Mouse (Mus musculus) kidney, embryonic 14.5 days (tissue): ENCODE results near the gene Fbxw2. TPM values are rescaled to one million over a fixed set of nuclear protein-coding genes. Genes with fewer than 3 reads are reported as not detected.
"Not testable (repeated sequence)": the region's sequence is repeated elsewhere in the genome, so short reads cannot be mapped to it uniquely, and the experiment has no call there.

ENCODE experiments used
- ATAC-seq: fragments of 200-750 bp; cut with Nextera tagmentation; 2 replicates; pipeline ENCODE4 v1.8.0; 2017; ENCODE audit warnings: moderate number of reproducible peaks, mild to moderate bottlenecking, moderate TSS enrichment, moderate library complexity; ENCODE audit not compliant: low FRiP score, low TSS enrichment
- H3K27ac ChIP-seq: fragments of 300-500 bp; sonication (generic); 2 replicates; pipeline ENCODE4 v1.5.1; 2014; ENCODE audit warnings: low read depth, mild to moderate bottlenecking, low read length, moderate library complexity, mixed read lengths
- H3K27me3 ChIP-seq: fragments of 300-500 bp; sonication (generic); 2 replicates; pipeline ENCODE4 v1.6.1; 2014; ENCODE audit warnings: mild to moderate bottlenecking, low read length; ENCODE audit not compliant: control insufficient read depth, insufficient read depth
- H3K36me3 ChIP-seq: fragments of 300-500 bp; sonication (generic); 2 replicates; pipeline ENCODE4 v1.6.1; 2014; ENCODE audit warnings: low read length, mixed read lengths; ENCODE audit not compliant: control insufficient read depth, insufficient read depth
- H3K4me1 ChIP-seq: fragments of 300-500 bp; sonication (generic); 2 replicates; pipeline ENCODE4 v1.6.1; 2014; ENCODE audit warnings: low read length, mixed read lengths; ENCODE audit not compliant: control insufficient read depth, insufficient read depth
- H3K4me2 ChIP-seq: fragments of 300-500 bp; sonication (generic); replicated peaks from 2 replicates; pipeline ENCODE4 v1.6.1; 2014; ENCODE audit warnings: low read depth, mild to moderate bottlenecking, low read length
- H3K4me3 ChIP-seq: fragments of 300-500 bp; sonication (generic); 2 replicates; pipeline ENCODE4 v1.5.1; 2014; ENCODE audit warnings: mild to moderate bottlenecking, low read length
- H3K9ac ChIP-seq: fragments of 300-500 bp; sonication (generic); 2 replicates; pipeline ENCODE4 v1.6.1; 2014; ENCODE audit warnings: low read depth, mild to moderate bottlenecking, low read length, moderate library complexity
- H3K9me3 ChIP-seq: fragments of 300-500 bp; sonication (generic); 2 replicates; pipeline ENCODE4 v1.6.1; 2016; ENCODE audit warnings: low read length; ENCODE audit not compliant: control insufficient read depth
- WGBS: fragments of 180-500 bp; shearing (Covaris S2); extraction: QIAGEN DNeasy Blood & Tissue Kit; methylation state at CpG from one replicate; pipeline ENCODE4 v1.1.7; 2014; 5-methylcytosine and 5-hydroxymethylcytosine counted together
- polyA plus RNA-seq: library from polyadenylated mRNA; unstranded; fragments of >200 nt; fragmentation: Nextera tagmentation; extraction: Ambion mirVana; gene quantifications from 2 replicates; pipeline ENCODE4 v1.2.1, GENCODE M21; 2014

The Fbxw2 gene
- polyA plus RNA-seq, 1 experiment from 2014 or later = 55.6 TPM

- ATAC-seq = no peak
- H3K9ac ChIP-seq = peak overlapping the region; percentile 98
- H3K4me2 ChIP-seq = peak overlapping the region; percentile 84
- H3K4me3 ChIP-seq = peak overlapping the region; percentile 97
- H3K27me3 ChIP-seq = no peaks in the 10 kb centered on the region
- H3K9me3 ChIP-seq = no peaks in the 10 kb centered on the region
- H3K27ac ChIP-seq = peak overlapping the region; percentile 49
- H3K36me3 ChIP-seq = peaks cover 14% of the 10 kb centered on the region; the same call in 1 of the 2 replicates
- H3K4me1 ChIP-seq = peaks cover 13% of the 10 kb centered on the region
- 35% methylated on average over 19 of the region's 21 CpGs for WGBS
These were observed 535 bp upstream of the Fbxw2 start for GRCm38 (mm10) chr2:34826460-34827231.

GRCm38 (mm10) chr2:34818492-34818891, 7.6 kb downstream of the Fbxw2 start:
- ATAC-seq = no peak
- WGBS = 93% methylated on average over 2 of the region's 2 CpGs
- Histone ChIP-seq H3K36me3 (peaks cover 53% of the 10 kb centered on the region), H3K27ac (no peak overlapping the region), H3K4me3 (no peak overlapping the region), H3K27me3 (no peaks in the 10 kb centered on the region), H3K4me2 (no peak overlapping the region), H3K9me3 (no peaks in the 10 kb centered on the region), H3K4me1 (no peaks in the 10 kb centered on the region), H3K9ac (no peak overlapping the region)

GRCm38 (mm10) chr2:34815893-34816292, 10.2 kb downstream of the Fbxw2 start:
- H3K4me3 ChIP-seq, H3K4me2 ChIP-seq, H3K27me3 ChIP-seq, H3K27ac ChIP-seq, H3K4me1 ChIP-seq, ATAC-seq, H3K9ac ChIP-seq, H3K9me3 ChIP-seq: not testable (repeated sequence)
- H3K36me3 ChIP-seq = peaks cover 62% of the 10 kb centered on the region
- WGBS = 96% methylated on average over 2 of the region's 2 CpGs

- no peaks in the 10 kb centered on the region for H3K4me1 ChIP-seq
- H3K27ac ChIP-seq = no peak overlapping the region
- H3K9me3 ChIP-seq = no peaks in the 10 kb centered on the region
- peaks cover 72% of the 10 kb centered on the region for H3K36me3 ChIP-seq
- ATAC-seq = no peak
- no peaks in the 10 kb centered on the region for H3K27me3 ChIP-seq
- 75% methylated on average over 7 of the region's 7 CpGs for WGBS
- H3K4me3 ChIP-seq = no peak overlapping the region
- H3K9ac ChIP-seq = no peak overlapping the region
- no peak overlapping the region for H3K4me2 ChIP-seq
These were observed 13.4 kb downstream of the Fbxw2 start for GRCm38 (mm10) chr2:34812706-34813105.

- Histone ChIP-seq H3K4me1 (no peaks in the 10 kb centered on the region), H3K27ac (no peak overlapping the region), H3K9ac (no peak overlapping the region), H3K4me2 (no peak overlapping the region), H3K36me3 (peaks cover 77% of the 10 kb centered on the region), H3K27me3 (no peaks in the 10 kb centered on the region), H3K4me3 (no peak overlapping the region), H3K9me3 (no peaks in the 10 kb centered on the region)
- WGBS = 96% methylated on average over 3 of the region's 3 CpGs
- no peak for ATAC-seq
These were observed 15.3 kb downstream of the Fbxw2 start for GRCm38 (mm10) chr2:34810775-34811174.

- Histone ChIP-seq H3K9ac (no peak overlapping the region), H3K9me3 (no peaks in the 10 kb centered on the region), H3K27ac (no peak overlapping the region), H3K4me2 (no peak overlapping the region), H3K27me3 (no peaks in the 10 kb centered on the region), H3K36me3 (peaks cover 78% of the 10 kb centered on the region), H3K4me1 (no peaks in the 10 kb centered on the region), H3K4me3 (no peak overlapping the region)
- no peak for ATAC-seq
- WGBS = 100% methylated on average over 1 of the region's 1 CpGs
These were observed 16.5 kb downstream of the Fbxw2 start for GRCm38 (mm10) chr2:34809568-34809967.

- Histone ChIP-seq H3K9me3 (no peaks in the 10 kb centered on the region), H3K4me2 (no peak overlapping the region), H3K4me3 (no peak overlapping the region), H3K9ac (no peak overlapping the region), H3K27me3 (no peaks in the 10 kb centered on the region), H3K27ac (no peak overlapping the region), H3K36me3 (peaks cover 68% of the 10 kb centered on the region), H3K4me1 (0 out of 2 replicates have a peak, but pooled peaks cover 9% of the 10 kb centered on the region)
- ATAC-seq = no peak
- 71% methylated on average over 2 of the region's 2 CpGs for WGBS
These were observed 18.1 kb downstream of the Fbxw2 start for GRCm38 (mm10) chr2:34808057-34808456.

GRCm38 (mm10) chr2:34805364-34805950, 20.7 kb downstream of the Fbxw2 start:
- Histone ChIP-seq H3K4me1 (0 out of 2 replicates have a peak, but pooled peaks cover 9% of the 10 kb centered on the region), H3K9ac (no peak overlapping the region), H3K27me3 (no peaks in the 10 kb centered on the region), H3K9me3 (no peaks in the 10 kb centered on the region), H3K4me3 (no peak overlapping the region), H3K27ac (no peak overlapping the region), H3K36me3 (peaks cover 45% of the 10 kb centered on the region), H3K4me2 (no peak overlapping the region)
- WGBS = 79% methylated on average over 10 of the region's 10 CpGs
- no peak for ATAC-seq

GRCm38 (mm10) chr2:34804815-34805214, 21.3 kb downstream of the Fbxw2 start:
- Histone ChIP-seq H3K4me1 (0 out of 2 replicates have a peak, but pooled peaks cover 9% of the 10 kb centered on the region), H3K27me3 (no peaks in the 10 kb centered on the region), H3K4me2 (no peak overlapping the region), H3K27ac (no peak overlapping the region), H3K9ac (no peak overlapping the region), H3K4me3 (no peak overlapping the region), H3K9me3 (no peaks in the 10 kb centered on the region), H3K36me3 (peaks cover 39% of the 10 kb centered on the region)
- no peak for ATAC-seq
- WGBS = 80% methylated on average over 1 of the region's 1 CpGs
